Mouse (Mus musculus) heart, adult 8-10 months (tissue): ENCODE measurements at regions not wholly inside any gene's neighbourhood (a gene's known extent, or its start where the extent isn't known, plus 50 kb on each side); places are given as distances from the start of the nearest gene placed in this dataset.

Experiments used
- DNase-seq: peaks from one replicate; pipeline ENCODE4 v3.0.0; 2022; ENCODE audit warnings: low spot score

DNA sequence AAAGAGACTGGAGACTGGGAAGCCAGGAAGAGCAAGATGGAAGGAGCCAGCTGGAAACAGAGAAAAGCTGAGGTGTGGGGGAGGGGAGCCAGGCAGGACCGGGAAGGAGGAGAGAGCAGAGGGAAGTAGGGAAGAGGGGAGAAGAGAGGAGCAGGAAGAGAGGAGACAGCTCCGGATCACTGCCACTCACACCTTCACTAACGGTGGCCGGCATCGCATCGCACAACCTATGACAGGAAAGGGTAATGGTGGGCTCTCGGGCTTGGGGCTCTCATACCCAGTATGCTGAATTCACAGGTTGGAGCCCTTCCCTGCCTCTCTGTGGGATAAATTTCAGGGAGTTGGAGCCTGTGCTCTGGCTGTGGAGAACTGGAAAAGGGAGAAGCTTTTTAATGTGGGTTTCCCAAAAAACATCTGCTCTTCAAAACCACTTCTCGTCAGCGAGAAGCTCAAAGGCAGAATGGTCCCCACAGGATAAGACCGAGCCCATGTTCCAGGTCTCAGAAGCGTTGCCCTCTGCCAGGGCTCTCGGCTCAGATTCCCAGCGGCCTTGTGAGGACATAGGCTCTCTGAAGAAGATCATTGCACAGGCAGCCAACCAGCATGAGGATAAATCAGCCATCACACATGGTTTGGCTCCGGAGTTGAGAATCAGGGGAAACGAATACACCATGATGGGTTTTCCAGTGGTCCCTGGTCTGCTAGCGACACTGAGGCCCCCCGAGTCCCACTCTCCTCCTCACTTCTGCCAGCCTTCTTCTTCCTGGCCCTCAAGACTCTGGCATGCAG, 53.8 kb upstream of the Coro2b start:
- DNase-seq, result no peak

DNA sequence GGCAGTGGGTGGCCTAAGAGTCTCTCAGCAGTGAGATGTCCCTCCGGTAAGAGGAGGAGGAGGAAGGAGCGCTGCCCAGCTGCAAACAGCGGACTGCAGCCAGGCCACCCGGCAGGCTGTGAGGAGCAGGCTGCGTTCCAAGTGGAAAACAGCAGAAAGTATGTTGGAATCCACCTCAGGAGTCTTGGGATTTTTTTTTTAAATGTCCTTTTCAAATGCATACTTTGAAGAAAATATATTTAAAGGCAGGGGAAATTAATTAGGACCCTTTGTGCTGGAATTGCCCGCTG, 54.3 kb upstream of the Coro2b start:
- no peak for DNase-seq

DNA sequence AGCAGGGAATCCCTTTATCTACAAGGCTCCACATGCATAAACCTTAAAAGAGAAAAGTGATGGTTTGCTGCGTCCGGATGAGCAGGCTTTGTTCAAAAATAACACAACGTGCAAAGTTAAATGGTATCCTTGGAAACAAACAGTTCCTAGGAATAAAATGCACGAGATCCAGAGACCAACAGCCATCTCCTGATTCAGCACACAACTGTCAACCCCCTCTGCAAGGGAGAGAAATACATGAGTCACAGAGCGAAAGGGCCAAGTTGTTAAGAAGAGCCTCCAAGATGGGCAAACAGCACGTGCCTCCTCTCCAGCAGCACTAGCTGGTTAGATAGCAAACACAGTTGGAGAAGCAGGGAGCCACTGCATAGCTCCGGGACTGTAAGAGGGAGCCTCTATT, 61.2 kb upstream of the Coro2b start:
- DNase-seq, result no peak

DNA sequence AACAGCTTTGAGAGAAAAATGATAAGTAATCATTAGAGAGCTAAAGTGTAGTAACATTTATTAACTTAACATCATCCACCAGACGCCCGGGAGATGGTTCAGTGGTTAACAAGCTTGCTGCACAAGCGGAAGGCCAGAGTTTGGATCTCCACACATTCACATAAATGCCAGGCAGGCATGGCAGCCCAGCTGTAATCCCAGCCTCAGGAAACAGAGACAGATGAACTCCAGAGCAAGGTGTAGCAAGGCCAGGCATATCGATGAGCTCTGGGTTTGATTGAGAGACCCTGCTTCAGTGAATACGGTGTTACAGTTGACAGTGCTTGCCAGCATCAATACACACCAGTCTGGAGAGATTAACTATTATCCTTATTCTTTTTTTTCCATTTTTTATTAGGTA, 62.1 kb upstream of the Coro2b start:
- no peak for DNase-seq

DNA sequence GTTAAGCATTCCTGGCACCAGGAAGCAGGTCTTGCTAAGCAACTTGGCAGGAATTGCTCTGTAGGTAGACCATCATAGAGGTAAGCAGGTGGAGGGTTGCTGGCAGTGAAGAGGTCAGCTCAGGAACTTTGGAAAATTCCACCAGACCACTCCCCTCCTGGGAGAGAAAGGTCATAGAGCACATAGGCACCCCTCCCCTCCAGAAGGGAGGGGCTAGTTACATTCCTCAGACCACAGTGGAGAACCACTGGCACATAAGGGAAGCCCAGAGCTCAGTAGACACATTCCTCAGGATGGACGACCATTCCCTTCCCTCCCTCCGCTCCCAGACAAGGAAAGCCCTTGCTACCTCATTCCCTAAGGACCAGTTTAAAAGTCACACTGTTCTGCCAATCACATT, 67.1 kb upstream of the Itga11 start:
- DNase-seq, result no peak

DNA sequence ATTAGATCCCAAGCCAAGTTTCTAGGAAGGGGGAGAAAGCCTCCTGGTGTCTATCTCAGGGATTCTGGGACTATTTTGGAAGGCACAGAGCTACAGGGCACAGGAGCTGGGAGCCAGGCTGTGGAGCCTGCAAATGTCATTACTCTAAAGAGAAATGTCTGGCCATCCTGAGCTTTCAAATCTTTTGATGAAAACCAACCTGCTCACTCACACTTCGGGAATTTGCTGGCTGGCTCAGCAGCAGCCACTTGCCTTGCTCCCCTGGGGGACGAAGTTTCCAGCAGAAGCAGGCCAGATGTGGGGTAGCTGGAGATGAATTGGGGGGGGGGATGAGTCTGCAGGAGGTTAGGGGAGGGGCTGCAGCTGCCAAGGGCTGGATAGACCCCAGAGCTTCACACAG, 66.2 kb upstream of the Itga11 start:
- no peak for DNase-seq

DNA sequence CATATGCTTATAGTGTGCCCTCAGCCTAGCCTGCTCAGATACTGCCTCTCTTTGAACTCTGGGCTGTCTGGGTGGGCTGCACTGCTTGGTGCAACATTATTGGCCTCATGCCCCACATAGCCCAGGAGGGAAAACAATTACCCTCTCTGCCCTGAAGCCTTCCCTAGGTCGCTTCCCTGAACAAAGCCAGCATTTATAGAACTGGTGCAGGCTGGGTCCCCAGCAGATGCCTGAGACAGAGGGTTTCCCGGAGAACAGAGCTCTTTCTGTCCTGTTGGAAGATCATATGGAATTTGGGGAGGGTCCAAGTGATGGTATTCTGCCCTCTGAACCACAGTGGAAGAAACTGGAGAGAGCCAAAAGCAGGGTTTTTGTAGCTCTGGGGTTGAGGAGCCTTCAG, 64.6 kb upstream of the Itga11 start:
- no peak for DNase-seq

DNA sequence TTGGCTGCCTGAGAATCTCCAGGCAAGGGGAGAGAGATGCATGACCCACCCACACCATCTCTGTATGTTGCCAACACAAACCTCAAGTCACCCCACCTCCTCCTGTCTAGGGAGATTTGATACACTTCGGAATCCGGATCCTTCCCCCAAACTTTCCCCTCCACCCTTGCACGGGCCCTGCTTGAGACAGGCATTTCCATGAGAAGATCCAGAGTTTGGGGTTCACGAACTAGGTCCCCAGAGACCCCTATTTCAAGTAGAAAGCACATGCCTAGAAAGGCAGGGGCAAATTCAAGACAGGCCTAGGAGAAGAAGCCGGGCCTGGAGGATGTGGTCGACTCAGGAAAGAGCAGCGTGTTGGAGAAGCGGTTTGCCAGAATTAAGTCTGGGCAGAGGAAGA, 63.8 kb upstream of the Itga11 start:
- no peak for DNase-seq

DNA sequence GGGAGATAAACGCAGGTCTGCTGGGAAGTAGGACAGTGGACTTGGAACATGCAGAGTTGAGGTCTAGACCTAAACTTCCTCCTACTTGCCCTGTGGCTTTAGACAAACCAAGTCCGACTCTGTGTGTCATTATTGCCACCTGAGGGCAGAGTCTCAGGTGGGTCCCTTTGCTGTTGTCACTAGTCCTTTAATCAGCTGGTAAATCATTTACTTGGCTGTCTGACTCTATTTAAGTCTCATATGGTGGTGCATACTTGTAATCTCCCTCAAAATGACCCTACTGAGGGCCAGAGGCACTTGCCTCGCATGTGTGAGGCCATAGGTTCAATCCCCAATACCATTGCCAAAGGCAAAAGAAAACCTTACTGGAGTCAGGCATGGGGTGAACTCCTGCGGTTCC, 62.7 kb upstream of the Itga11 start:
- no peak for DNase-seq

DNA sequence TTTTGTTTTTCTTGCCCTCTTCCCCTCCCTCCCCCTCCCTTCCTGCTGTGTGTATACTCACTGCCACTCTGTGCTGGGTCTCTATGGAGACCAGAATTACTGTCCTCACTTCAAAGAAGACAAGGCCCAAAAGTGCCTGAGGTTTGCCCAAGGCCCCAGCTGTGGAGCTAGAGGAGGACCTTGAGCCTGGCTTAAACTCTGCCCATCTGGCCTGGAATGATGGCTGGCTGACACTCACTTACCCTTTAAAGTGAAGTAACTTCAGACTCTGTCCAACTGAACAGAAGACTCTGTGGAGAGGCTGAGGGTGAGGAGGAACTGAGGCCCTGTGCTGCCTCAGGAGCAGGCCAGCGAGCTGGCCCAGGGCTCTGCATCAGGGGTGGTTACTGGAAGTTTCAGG, 61.8 kb upstream of the Itga11 start:
- DNase-seq, result no peak

DNA sequence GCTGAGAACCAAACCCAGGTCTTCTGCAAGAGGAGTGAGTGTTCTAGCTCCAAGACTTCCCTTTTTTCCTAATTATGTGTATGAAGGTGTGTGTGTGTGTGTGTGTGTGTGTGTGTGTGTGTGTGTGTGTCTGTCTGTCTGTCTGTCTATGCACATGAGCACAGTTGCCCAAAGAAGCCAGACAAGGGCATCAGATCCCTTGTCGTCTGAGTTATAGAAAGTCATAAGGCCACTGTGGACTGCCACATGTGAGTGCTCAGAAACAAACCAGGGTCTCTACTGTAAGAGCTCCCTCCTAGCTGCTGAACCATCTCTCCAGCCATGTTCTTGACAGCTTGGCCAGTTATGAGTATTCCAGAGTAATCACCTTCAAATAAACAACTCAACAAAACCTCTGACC, 58.6 kb upstream of the Itga11 start:
- DNase-seq, result no peak

DNA sequence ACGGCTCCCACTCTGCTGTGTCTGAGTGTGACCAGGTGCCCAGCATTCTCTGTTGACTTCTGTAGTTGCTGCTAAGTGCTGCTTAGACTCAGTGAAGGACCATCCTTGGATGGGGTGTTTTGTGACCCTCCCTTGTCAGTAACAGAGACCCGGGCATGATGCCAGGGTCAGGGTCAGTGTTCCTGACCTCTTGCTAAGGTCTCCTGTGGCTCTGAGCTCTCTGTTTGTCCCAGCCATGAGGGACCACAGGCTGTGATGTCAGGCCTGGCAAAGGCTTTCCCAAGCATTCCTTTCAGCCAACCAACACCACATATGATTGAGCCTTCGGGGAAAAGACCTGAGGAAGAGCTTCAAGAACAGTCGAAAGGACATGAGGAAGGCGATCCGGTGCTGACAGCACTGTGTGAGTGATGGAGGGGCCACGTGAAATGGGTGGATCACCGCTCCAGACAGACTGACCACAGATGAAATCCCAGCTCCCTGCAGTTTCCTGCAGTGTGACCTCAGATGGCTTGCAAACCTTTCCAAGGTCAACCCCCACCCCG, 56.7 kb upstream of the Itga11 start:
- DNase-seq, result no peak

DNA sequence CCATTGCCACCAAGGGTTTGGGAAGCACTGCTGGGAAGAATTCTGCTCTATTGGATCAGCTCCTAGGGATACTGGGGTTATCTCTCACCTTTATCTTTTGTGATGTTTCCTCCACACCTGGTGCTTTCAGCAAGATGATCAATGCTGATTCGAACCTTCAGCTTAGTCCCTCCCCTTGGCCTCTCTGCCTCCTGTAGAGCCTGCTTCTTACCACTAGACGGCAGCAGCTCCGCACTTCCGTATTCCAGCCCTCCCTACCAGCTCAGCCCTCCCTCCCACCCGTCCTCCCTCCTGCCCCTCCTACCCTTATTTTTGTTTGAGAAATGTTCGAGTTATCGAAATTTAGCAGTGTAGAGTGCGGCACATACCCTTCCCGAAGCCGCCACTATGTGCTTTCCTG, 55.5 kb upstream of the Itga11 start:
- no peak for DNase-seq

DNA sequence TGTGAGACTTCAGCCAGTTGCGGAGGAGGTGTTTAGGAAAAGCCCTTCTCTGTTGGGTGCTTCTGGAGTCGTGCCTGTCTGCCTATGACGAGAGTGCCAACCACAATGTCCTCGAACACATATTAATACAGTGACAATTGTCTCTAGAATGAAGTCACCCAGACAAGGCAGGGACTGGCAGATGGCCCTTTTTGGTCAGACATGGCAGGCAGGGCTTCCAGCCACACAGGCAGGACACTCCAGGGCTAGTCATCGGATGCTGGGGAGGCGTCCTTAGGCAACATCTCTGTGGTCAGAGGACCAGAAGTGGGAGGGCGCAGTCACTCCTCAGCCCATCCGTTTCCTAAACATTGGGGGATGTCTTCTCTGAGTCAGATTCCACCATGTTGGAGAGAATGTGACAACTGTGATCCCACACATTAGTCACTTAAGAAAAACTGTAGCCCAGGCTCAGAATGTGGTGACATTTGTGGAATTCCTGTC, 53.0 kb upstream of the Itga11 start:
- DNase-seq, result no peak

DNA sequence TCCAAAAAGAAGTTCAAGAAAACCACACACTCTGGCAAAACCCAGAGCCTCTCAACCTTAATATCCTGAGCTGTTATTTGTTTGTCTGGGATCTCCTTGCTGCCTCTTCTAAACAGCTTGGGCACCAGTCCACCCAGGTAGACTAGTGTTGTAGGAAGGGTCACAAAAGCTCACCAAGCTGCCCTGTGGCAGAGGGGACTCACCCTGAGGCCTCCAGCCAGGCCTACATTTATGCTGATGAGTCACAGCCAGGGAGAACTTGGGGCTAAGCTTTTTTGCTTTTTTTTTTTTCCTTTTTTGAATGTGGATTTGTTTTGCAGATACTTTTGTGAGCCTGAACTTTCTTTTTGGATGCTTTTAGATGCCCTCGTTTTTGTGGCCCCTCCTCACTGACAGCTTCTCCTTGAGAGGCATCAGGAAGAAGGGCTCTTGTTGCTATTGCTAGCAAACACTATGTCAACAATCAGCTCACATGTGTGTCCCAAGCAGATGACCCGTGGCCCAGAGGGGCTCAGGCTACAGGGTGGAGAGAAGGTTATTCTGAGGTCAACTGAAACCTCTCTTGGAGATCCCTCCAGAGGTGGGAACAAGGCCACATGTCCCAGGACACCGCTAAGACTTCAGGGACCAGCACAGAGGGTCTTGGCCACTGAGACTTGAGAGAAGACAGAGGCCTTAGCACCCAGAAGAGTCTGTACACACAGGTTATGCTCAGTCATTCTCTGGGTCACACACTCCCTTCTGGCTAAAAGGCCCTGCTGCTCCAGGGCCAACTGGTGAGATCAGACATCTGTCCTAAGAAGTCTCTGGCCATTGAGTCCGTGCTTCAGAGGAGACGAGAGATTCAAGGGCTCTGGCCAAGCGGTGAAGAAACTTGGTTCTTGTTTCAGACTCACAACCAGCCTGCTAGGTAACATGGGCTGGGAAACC, 50.3 kb upstream of the Itga11 start:
- DNase-seq, result peak; percentile 58
